Mouse (Mus musculus) kidney, adult 2 months (tissue): ENCODE measurements around the gene Ppp3ca.

Experiments used
- CTCF ChIP-seq: fragments of 200-500 bp; conservative IDR thresholded peaks from 2 replicates; pipeline ENCODE4 v1.5.1; 2011; ENCODE audit warnings: low read depth, mild to moderate bottlenecking, control low read depth, low read length, moderate library complexity, mixed read lengths; ENCODE audit not compliant: insufficient read depth, insufficient read length
- POLR2A ChIP-seq: fragments of 200-500 bp; IDR thresholded peaks from one replicate; pipeline ENCODE4 v1.6.1; 2011; ENCODE audit warnings: low read depth, low read length, control low read depth

- no peak for TF ChIP-seq POLR2A
- TF ChIP-seq CTCF, result no peak
Observed at GRCm38 (mm10) chr3:136873809-136874449, 204.0 kb downstream of the Ppp3ca start.
